Mouse (Mus musculus): ENCODE results near the gene Gys2.

The Gys2 gene

GRCm38 (mm10) chr6:142378576-142379330 lies 94.2 kb downstream of the Gys2 start:
- DNase-seq (ENCODE audit: extremely low spot score, low spot score) = no peak

DNA sequence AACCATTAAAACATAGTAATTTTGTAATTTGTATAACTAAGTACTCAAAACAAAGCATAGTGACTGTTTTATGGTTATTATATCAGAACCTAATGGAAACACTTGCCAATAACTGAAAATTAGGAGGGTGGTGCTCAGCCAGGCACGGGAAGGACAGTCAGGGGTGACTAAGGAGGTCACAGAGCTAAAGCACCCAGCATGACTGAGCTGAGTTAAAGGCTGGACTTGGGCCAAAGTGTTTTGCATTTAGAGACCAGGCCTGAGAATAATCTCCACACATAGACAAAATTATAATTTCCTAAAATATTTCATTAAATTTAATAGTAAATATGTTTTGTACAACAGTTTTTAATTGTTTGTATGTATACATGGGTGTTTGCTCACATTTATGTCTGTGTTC lies 95.8 kb downstream of the Gys2 start:
- no peak for DNase-seq (ENCODE audit: extremely low spot score, low spot score)
